Mouse (Mus musculus) hindbrain, embryonic 11.5 days (tissue): ENCODE results near the gene Dhrs4. TPM values are rescaled to one million over a fixed set of nuclear protein-coding genes. Genes with fewer than 3 reads are reported as not detected.
A peak's percentile ranks its signal among the peaks of the same experiment; 100 is the strongest.

ENCODE experiments used
- ATAC-seq: fragments of 200-750 bp; cut with Nextera tagmentation; 2 replicates; pipeline ENCODE4 v1.8.0; 2017; ENCODE audit warnings: mild to moderate bottlenecking, moderate TSS enrichment, moderate library complexity; ENCODE audit not compliant: low FRiP score
- DNase-seq: peaks from one replicate; pipeline ENCODE4 v3.0.0-alpha.2; 2015; ENCODE audit warnings: low spot score
- H3K27ac ChIP-seq: fragments of 300-500 bp; sonication (generic); 2 replicates; pipeline ENCODE4 v1.5.1; 2014; ENCODE audit warnings: mild to moderate bottlenecking, low read depth, low read length
- H3K27me3 ChIP-seq: fragments of 300-500 bp; sonication (generic); 2 replicates; pipeline ENCODE4 v1.6.1; 2014; ENCODE audit warnings: mild to moderate bottlenecking, low read length, moderate library complexity, mixed read lengths; ENCODE audit not compliant: control insufficient read depth, insufficient read depth
- H3K36me3 ChIP-seq: fragments of 300-500 bp; sonication (generic); 2 replicates; pipeline ENCODE4 v1.6.1; 2014; ENCODE audit warnings: mild to moderate bottlenecking, low read length, moderate library complexity, mixed read lengths; ENCODE audit not compliant: control insufficient read depth, insufficient read depth
- H3K4me1 ChIP-seq: fragments of 300-500 bp; sonication (generic); replicated peaks from 2 replicates; pipeline ENCODE4 v1.6.1; 2014; ENCODE audit warnings: low read length, mixed read lengths; ENCODE audit not compliant: control insufficient read depth, insufficient read depth
- H3K4me2 ChIP-seq: fragments of 300-500 bp; sonication (generic); replicated peaks from 2 replicates; pipeline ENCODE4 v1.6.1; 2014; ENCODE audit warnings: mild to moderate bottlenecking, low read depth, low read length
- H3K4me3 ChIP-seq: fragments of 300-500 bp; sonication (generic); 2 replicates; pipeline ENCODE4 v1.5.1; 2014; ENCODE audit warnings: low read depth, low read length
- H3K9ac ChIP-seq: fragments of 300-500 bp; sonication (generic); 2 replicates; pipeline ENCODE4 v1.6.1; 2014; ENCODE audit warnings: low read depth, low read length
- H3K9me3 ChIP-seq: fragments of 300-500 bp; sonication (generic); 2 replicates; pipeline ENCODE4 v1.6.1; 2016; ENCODE audit warnings: low read length; ENCODE audit not compliant: control insufficient read depth
- WGBS: fragments of 180-500 bp; shearing (Covaris S2); extraction: QIAGEN DNeasy Blood & Tissue Kit; methylation state at CpG from one replicate; pipeline ENCODE4 v1.1.7; 2014; 5-methylcytosine and 5-hydroxymethylcytosine counted together
- polyA plus RNA-seq: library from polyadenylated mRNA; unstranded; fragments of >200 nt; fragmentation: Nextera tagmentation; extraction: Ambion mirVana; gene quantifications from 2 replicates; pipeline ENCODE4 v1.2.1, GENCODE M21; 2014

Gene Dhrs4
- polyA plus RNA-seq, 1 experiment from 2014 or later: 26.0 TPM

GRCm38 (mm10) chr14:55470806-55471205, 7.8 kb upstream of the Dhrs4 start:
- H3K27me3 ChIP-seq: no peaks in the 10 kb centered on the region
- DNase-seq: peak; percentile 10
- H3K9ac ChIP-seq: no peak overlapping the region
- H3K9me3 ChIP-seq: no peaks in the 10 kb centered on the region
- H3K4me1 ChIP-seq: no peaks in the 10 kb centered on the region
- ATAC-seq: no peak
- no peak overlapping the region for H3K4me3 ChIP-seq
- WGBS: 13% methylated on average over 10 of the region's 10 CpGs
- no peak overlapping the region for H3K27ac ChIP-seq
- no peaks in the 10 kb centered on the region for H3K36me3 ChIP-seq
- no peak overlapping the region for H3K4me2 ChIP-seq

- Histone ChIP-seq H3K4me2 (no peak overlapping the region), H3K4me1 (no peaks in the 10 kb centered on the region), H3K27me3 (no peaks in the 10 kb centered on the region), H3K36me3 (no peaks in the 10 kb centered on the region), H3K9ac (no peak overlapping the region), H3K27ac (no peak overlapping the region), H3K9me3 (no peaks in the 10 kb centered on the region), H3K4me3 (no peak overlapping the region)
- WGBS: 62% methylated on average over 2 of the region's 2 CpGs
- DNase-seq (no peak), ATAC-seq (no peak)
Observed at GRCm38 (mm10) chr14:55475654-55476053, 2.9 kb upstream of the Dhrs4 start.

GRCm38 (mm10) chr14:55477421-55477820, 1.1 kb upstream of the Dhrs4 start:
- H3K4me2 ChIP-seq: no peak overlapping the region
- no peak overlapping the region for H3K27ac ChIP-seq
- H3K9me3 ChIP-seq: no peaks in the 10 kb centered on the region
- no peaks in the 10 kb centered on the region for H3K4me1 ChIP-seq
- no peak overlapping the region for H3K9ac ChIP-seq
- H3K36me3 ChIP-seq: no peaks in the 10 kb centered on the region
- 96% methylated on average over 1 of the region's 1 CpGs for WGBS
- H3K4me3 ChIP-seq: no peak overlapping the region
- ATAC-seq: no peak
- DNase-seq: no peak
- H3K27me3 ChIP-seq: no peaks in the 10 kb centered on the region

- no peak overlapping the region for H3K4me2 ChIP-seq
- H3K4me3 ChIP-seq: no peak overlapping the region
- no peak overlapping the region for H3K9ac ChIP-seq
- H3K9me3 ChIP-seq: no peaks in the 10 kb centered on the region
- H3K4me1 ChIP-seq: no peaks in the 10 kb centered on the region
- 91% methylated on average over 5 of the region's 5 CpGs for WGBS
- DNase-seq (no peak), ATAC-seq (no peak)
- H3K27me3 ChIP-seq: no peaks in the 10 kb centered on the region
- no peak overlapping the region for H3K27ac ChIP-seq
- no peaks in the 10 kb centered on the region for H3K36me3 ChIP-seq
Observed at GRCm38 (mm10) chr14:55477829-55478228, 729 bp upstream of the Dhrs4 start.

- Histone ChIP-seq H3K27me3 (no peaks in the 10 kb centered on the region), H3K4me2 (no peak overlapping the region), H3K4me3 (no peak overlapping the region), H3K4me1 (no peaks in the 10 kb centered on the region), H3K27ac (no peak overlapping the region), H3K9me3 (no peaks in the 10 kb centered on the region), H3K9ac (no peak overlapping the region), H3K36me3 (no peaks in the 10 kb centered on the region)
- DNase-seq: no peak
- ATAC-seq: no peak
- 96% methylated on average over 10 of the region's 10 CpGs for WGBS
Observed at GRCm38 (mm10) chr14:55479629-55480028, 1.1 kb downstream of the Dhrs4 start.

- no peak for DNase-seq
- 80% methylated on average over 5 of the region's 5 CpGs for WGBS
- ATAC-seq: no peak
- Histone ChIP-seq H3K4me1 (no peaks in the 10 kb centered on the region), H3K27ac (no peak overlapping the region), H3K4me2 (no peak overlapping the region), H3K9ac (no peak overlapping the region), H3K9me3 (no peaks in the 10 kb centered on the region), H3K27me3 (no peaks in the 10 kb centered on the region), H3K4me3 (no peak overlapping the region), H3K36me3 (no peaks in the 10 kb centered on the region)
Observed at GRCm38 (mm10) chr14:55484430-55485085, 6.0 kb downstream of the Dhrs4 start.

GRCm38 (mm10) chr14:55486836-55487235, 8.3 kb downstream of the Dhrs4 start:
- DNase-seq: no peak
- H3K36me3 ChIP-seq: no peaks in the 10 kb centered on the region
- no peak overlapping the region for H3K27ac ChIP-seq
- H3K4me2 ChIP-seq: no peak overlapping the region
- no peaks in the 10 kb centered on the region for H3K9me3 ChIP-seq
- H3K4me3 ChIP-seq: no peak overlapping the region
- no peak for ATAC-seq
- H3K27me3 ChIP-seq: no peaks in the 10 kb centered on the region
- WGBS: 83% methylated on average over 8 of the region's 8 CpGs
- H3K4me1 ChIP-seq: no peaks in the 10 kb centered on the region
- no peak overlapping the region for H3K9ac ChIP-seq

- Histone ChIP-seq H3K4me2 (peak within 1 kb of the TSS; percentile 89), H3K4me3 (peak within 1 kb of the TSS; percentile 81), H3K27ac (peak within 1 kb of the TSS; percentile 89), H3K27me3 (no peaks in the 10 kb centered on the region), H3K4me1 (no peaks in the 10 kb centered on the region), H3K9me3 (no peaks in the 10 kb centered on the region), H3K36me3 (no peaks in the 10 kb centered on the region; the same call in 1 of the 2 replicates), H3K9ac (peak within 1 kb of the TSS; percentile 88)
- ATAC-seq: peak; percentile 91
- WGBS: under 1% methylated on average over 60 of the region's 68 CpGs
- DNase-seq: peak; percentile 85
Observed at GRCm38 (mm10) chr14:55490361-55491201, 12.0 kb downstream of the Dhrs4 start, which contains the start of gene Carmil3. Gene Carmil3 (plus strand): TSS chr14:55490651.
